Mouse (Mus musculus): Measurements from ENCODE around the gene Mapk12.

Gene Mapk12

DNA sequence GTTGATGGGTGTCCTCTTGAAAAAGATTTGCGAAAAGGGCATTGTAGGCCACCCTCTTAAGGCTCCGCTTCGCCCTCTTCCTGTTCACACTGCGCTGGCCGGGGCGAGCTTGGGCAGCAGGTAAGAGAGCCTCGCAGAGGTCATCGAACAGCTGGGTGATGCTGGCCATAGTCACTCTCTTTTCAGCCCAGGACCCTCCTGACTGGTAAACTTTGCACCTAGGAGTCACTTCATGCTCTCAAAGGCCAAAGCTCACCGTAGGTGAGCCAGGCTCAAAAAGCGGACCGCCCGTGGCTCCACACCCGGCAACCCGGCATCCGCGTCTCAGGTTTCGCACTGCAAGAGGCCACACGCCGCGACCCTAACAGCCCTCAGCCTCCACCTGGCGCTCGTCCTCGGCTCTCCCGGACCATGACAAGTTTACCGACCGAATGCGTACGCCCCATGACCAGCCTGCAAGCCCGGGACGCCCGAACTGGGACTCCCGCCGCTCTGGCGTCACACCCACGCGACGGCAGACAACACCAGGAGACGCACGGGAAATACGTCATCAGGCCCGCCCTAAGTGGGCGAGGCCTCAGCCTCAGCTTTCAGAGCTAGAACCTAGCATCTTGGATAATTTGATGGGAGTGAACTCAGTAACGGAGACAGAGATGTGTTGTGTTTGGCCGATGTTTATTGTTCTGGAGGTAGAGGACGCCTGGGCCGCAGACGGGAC lies 17.7 kb downstream of the Mapk12 start, which contains the start of gene Tubgcp6:
TSS of gene Tubgcp6 (minus strand) at position 464 of the 718 bp plus-strand sequence.
- in situ Hi-C loops (cut with MboI; ENCODE audit: low pct_unique_long_range_greater_than_20kb in 1 of 2, low sequenced_read_pairs in 2 of 2, unreplicated experiment in 1 of 2) = no loop called here

DNA sequence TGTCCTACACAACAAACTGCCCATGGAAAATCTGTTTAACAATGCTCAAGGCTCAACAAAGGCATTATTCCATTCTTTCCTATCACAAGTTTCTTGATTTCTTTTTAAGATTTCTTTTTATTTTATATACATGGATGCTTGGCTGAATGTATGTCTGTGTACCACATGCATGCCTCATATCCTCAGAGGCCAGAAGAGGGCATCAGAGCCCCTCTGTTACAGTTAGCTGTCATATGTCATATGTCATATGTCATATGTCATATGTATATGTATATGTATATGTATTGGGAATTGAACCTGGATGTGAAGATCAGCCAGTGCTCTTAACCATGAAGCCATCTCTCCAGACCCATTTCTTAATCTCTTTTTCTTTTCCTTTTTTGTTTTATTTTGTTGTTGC lies 22.5 kb downstream of the Mapk12 start:
- in situ Hi-C loops (cut with MboI; ENCODE audit: low pct_unique_long_range_greater_than_20kb in 1 of 2, low sequenced_read_pairs in 2 of 2, unreplicated experiment in 1 of 2) = no loop called here

DNA sequence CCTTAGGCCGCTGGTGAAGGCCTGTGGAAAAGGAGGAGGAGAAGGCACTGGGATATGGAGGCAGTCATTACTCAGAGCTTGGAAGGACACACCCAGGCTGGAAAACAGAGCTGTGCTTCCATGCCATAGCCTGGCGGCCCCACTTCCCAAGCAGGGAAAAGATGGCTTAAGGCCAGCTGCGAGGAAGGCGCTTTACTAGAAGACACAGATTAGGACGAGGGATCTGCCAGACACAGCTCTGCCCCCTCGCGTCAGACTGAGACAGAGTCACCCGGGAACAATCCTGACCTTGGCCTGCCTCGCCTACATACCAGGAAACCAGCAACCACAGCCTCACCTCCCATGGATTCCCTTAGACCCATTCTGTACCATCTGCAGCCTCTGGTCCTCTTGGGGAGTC lies 30.4 kb downstream of the Mapk12 start:
- in situ Hi-C loops (cut with MboI; ENCODE audit: low pct_unique_long_range_greater_than_20kb in 1 of 2, low sequenced_read_pairs in 2 of 2, unreplicated experiment in 1 of 2) = no loop called here

DNA sequence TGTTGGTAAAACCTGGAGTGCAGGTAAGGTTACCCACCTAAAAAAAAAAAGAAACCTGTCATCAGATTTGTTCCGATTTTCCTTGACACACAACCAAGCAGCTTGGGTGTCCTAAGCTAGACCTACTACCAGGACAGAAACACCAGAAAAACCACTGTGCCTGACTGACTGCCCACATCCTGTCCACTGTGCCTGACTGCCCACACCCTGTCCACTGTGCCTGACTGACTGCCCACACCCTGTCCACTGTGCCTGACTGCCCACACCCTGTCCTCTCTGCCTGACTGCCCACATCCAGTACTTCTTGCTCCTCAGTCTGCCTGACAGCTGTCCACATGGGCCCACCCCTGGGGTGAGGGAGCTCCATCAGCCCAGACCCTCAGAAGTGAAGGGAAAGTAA lies 33.5 kb downstream of the Mapk12 start:
- in situ Hi-C loops (cut with MboI; ENCODE audit: low pct_unique_long_range_greater_than_20kb in 1 of 2, low sequenced_read_pairs in 2 of 2, unreplicated experiment in 1 of 2) = no loop called here

DNA sequence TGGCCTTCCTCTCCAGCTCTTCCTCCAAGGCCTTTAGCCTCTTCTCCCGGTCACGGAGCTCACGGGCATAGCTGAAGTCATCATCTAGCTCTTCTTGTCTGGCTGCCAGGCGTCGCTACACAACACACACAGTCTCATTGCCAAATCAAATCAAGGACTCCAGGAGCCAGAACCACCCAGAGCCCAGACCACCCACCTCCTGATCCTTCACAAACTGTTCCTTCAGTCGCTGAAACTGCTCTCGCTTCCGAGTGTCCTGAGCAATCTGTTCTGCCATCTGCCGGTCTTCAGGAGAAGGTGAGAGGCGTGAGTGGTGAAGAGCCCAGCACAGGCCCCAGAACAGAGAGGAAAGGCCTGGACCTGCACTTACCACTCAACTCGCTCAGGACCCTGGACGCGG lies 34.4 kb downstream of the Mapk12 start:
- in situ Hi-C loops (cut with MboI; ENCODE audit: low pct_unique_long_range_greater_than_20kb in 1 of 2, low sequenced_read_pairs in 2 of 2, unreplicated experiment in 1 of 2) = no loop called here

DNA sequence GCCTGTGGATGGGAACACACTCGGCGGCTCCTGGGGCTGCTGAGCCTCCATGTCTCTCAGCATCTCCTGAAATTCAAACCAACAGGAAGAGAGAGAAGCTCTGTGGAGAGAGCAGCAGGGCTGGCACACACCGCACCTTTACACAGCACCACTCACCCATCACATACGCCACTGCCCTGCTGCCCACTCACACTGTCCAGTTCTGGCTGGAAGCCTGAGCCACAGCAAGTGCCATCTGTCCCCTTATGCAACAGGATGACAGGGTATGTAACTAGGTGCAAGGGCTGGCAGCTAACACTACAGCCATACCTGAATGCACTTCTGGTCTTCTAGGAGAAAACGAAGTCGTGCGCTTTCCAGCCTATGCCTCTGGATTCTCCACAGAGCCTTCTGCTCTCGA lies 36.1 kb downstream of the Mapk12 start:
- in situ Hi-C loops (cut with MboI; ENCODE audit: low pct_unique_long_range_greater_than_20kb in 1 of 2, low sequenced_read_pairs in 2 of 2, unreplicated experiment in 1 of 2) = no loop called here

DNA sequence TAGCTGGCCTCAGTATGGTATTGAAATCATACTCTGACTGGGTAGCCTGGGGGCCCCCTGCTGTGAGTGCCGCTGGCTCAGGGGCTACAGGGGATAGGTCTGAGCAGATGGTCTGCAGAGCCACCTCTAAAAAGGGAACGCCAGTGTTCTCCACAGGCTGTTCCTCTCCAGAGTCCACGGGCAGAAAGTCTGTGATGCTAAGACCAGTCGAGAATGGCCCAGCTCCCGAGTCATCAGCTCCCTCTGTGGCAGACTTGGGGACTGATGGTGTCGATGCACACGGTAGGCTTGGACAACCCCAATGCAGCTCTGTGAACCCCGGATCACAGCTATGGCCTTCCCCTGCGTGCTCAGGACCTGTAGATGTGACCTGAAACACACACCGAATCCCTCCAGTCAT lies 36.6 kb downstream of the Mapk12 start:
- in situ Hi-C loops (cut with MboI; ENCODE audit: low pct_unique_long_range_greater_than_20kb in 1 of 2, low sequenced_read_pairs in 2 of 2, unreplicated experiment in 1 of 2) = no loop called here

DNA sequence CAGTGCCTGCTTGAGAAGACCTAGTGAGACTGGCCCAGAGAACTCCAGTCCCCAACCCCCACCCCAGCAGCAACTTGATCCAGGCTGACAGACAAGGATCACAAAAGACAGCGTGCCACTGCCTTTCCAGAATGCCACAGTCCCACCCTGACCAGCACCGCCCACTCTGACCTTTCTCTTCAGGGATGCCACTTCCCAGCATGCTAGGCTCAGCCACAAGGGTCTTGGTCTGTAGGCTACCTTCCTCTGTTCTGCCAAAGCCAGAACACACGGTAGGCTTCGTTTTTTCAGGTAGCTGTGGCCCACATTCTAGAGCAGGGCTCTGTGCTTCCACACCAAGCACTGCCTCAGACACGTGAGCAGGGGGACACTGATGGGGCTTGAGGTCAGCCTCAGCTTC lies 37.9 kb downstream of the Mapk12 start:
- in situ Hi-C loops (cut with MboI; ENCODE audit: low pct_unique_long_range_greater_than_20kb in 1 of 2, low sequenced_read_pairs in 2 of 2, unreplicated experiment in 1 of 2) = no loop called here

DNA sequence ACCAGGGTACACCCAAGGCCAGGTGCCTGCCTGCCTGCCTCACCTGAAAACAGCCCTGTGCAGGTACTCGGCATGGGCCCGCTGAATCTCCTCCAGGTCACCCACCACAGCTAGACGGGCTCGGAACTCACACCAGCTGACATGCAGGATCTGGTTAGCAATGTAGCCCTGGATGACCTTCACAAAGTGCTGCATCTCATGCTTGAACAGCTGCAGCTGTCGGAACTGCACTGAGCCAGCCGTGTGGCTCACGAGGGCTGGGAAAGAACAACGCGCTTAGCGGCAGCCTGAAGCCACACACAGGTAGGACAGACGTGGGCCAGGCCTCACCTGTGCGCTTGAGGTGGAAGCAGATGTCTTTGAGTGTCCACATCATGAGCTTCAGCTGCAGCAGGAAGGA lies 39.7 kb downstream of the Mapk12 start:
- in situ Hi-C loops (cut with MboI; ENCODE audit: low pct_unique_long_range_greater_than_20kb in 1 of 2, low sequenced_read_pairs in 2 of 2, unreplicated experiment in 1 of 2) = no loop called here

DNA sequence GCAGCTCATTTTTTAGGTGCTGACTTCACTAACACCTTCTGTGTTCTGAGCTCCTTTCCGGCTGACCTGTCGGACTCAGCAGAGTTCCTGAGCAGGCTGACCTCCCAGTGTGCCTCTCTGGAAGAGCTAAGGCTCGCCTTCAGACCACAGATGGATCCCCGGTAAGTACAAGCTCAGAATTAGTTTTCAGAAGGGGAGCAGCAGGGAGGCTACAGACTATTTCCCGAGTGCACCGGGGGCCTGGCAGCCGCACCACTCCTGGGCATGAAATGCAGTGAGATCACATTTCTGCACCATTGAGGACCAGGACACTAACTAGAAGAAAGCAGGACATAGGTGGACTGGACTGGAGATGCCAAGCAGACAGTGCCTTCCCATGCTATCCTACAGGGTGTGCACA lies 41.9 kb downstream of the Mapk12 start:
- in situ Hi-C loops (cut with MboI; ENCODE audit: low pct_unique_long_range_greater_than_20kb in 1 of 2, low sequenced_read_pairs in 2 of 2, unreplicated experiment in 1 of 2) = no loop called here

DNA sequence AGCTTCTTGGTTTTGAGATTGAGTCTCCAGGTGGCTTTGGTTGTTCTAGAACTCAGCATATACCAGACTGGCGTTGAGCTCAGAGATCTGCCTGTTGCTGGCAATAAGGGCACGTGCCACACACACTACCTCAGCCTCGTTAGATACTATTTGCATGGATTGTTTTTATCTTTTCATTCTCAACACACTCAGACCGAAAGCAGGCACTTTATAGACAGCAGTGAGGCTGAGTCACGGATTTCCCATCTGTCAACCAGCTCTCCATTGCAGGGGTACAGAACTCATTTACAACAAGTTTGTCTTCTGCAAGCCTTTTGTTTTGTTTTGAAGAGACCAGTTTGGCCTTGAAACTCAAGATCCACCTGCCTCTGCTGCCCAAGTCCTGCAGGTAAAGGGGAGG lies 43.1 kb downstream of the Mapk12 start:
- in situ Hi-C loops (cut with MboI; ENCODE audit: low pct_unique_long_range_greater_than_20kb in 1 of 2, low sequenced_read_pairs in 2 of 2, unreplicated experiment in 1 of 2) = no loop called here

DNA sequence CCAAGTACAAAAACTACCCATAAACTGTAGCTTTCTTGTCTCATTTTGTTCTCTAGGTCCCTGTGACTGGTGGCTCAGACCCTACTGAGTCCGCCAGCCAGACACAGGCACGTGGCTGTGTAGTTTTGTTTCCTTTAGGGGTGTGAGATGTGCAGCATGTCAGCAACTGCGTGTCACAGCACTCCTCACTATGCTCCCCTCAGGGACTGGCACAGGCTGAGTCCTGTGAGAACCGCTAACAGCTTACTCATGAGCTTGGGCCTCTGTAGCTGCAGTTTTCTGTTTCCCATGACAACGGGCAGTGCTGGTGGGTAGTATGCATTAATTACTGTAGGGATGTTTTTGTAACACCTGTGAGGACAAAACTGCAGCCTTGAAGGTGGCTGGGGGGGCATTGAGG lies 48.3 kb downstream of the Mapk12 start:
- in situ Hi-C loops (cut with MboI; ENCODE audit: low pct_unique_long_range_greater_than_20kb in 1 of 2, low sequenced_read_pairs in 2 of 2, unreplicated experiment in 1 of 2) = no loop called here

DNA sequence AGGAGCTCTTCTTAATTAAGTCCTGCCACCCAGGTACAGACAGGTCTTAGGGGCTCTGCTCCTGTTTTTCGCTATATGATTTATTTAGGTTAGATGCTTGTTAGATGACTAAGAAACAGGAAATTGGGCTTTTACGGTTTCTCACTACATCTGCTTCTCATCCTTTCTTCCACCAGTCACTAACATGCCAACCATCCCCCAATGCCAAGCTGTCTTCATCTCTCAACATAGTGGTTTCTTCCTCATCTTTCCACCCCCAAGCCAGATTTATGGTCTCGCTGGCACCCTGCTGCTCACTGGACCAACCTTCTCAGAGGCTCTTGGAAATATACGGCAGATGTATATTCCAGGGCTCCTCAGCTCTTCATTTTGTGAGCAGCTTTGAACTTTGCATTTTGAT lies 49.8 kb downstream of the Mapk12 start:
- in situ Hi-C loops (cut with MboI; ENCODE audit: low pct_unique_long_range_greater_than_20kb in 1 of 2, low sequenced_read_pairs in 2 of 2, unreplicated experiment in 1 of 2) = no loop called here

DNA sequence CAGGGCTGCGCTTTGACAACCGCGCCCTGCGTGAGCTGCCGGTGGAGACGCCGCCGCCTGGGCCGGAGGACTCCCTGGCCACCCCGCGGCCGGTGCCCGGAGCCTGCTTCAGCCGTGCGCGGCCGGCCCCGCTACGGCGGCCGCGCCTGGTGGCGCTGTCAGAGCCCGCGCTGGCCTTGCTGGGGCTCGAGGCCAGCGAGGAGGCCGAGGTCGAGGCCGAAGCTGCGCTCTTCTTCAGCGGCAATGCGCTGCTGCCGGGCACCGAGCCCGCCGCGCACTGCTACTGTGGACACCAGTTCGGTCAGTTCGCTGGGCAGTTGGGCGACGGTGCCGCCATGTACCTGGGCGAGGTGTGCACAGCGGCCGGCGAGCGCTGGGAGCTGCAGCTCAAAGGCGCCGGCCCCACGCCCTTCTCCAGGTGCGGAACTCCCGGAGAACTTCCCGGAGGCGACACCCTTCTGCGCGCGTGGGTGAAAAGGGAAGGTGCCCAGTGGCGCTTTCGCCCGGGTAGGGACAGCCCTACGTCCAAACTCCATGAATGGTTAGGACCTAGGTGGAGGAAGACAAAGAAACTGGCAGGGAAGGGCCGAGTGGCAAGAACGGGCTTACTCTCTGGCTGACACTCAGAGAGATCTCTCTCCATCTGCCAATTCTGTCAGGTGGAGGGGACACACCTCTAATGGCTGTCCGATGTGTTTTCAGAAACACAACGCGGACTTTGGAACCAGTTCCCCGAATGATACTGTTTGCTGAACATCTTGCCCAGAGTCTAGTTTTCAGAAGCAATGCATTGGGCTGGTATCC lies 51.1 kb downstream of the Mapk12 start:
- in situ Hi-C loops (cut with MboI; ENCODE audit: low pct_unique_long_range_greater_than_20kb in 1 of 2, low sequenced_read_pairs in 2 of 2, unreplicated experiment in 1 of 2) = no loop called here

DNA sequence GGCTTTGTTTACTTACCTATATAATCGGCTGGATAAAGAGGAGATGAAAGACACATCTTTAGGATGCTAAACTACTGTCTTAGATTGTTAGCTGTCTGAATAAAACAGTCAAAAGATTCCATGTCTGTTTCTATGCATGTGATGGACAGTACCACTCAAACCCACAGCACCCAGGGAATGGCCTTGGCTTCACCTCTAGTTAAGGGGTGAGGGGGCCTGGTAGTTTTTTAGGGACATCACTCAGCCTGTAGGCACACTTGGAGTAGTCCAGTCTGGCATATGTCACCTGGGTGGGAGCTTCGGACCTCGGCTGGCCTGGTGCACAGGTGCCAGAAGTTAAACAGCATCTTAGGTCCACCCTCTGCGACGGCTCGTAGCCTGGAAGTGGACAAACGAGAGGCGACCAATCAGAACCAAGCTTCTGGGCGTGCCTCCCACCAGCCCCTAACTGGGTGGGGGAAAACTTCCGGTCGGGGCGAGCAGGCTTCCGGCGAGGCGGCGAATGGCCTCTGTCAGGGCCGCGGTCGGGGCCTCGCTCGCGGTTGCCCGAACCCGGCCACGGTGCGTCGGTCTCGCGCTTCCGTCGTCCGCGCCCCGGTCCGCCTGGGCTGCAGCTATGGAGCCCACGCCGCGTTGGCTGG lies 51.8 kb downstream of the Mapk12 start, which contains the start of gene Selenoo:
TSS of gene Selenoo (plus strand) at position 478 of the 641 bp plus-strand sequence.
- in situ Hi-C loops (cut with MboI; ENCODE audit: low pct_unique_long_range_greater_than_20kb in 1 of 2, low sequenced_read_pairs in 2 of 2, unreplicated experiment in 1 of 2) = no loop called here

DNA sequence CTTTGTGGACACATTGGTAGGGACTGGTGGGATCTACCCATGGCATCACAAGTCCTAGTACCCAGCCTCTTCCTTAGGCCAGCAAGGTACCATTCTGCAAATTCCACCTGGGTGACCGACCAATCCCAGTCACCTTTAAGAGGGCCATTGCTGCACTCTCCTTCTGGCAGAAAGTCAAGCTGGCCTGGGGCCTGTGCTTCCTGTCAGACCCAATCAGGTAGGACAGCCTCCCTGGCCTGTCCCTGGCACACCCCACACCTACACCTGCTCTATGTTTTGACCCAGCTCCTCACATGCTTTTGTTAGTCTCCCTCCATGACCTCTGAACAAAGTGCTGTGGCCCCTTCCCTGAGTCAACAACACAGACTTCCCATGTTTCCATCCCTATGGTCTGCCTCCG lies 55.7 kb downstream of the Mapk12 start:
- in situ Hi-C loops (cut with MboI; ENCODE audit: low pct_unique_long_range_greater_than_20kb in 1 of 2, low sequenced_read_pairs in 2 of 2, unreplicated experiment in 1 of 2) = no loop called here

DNA sequence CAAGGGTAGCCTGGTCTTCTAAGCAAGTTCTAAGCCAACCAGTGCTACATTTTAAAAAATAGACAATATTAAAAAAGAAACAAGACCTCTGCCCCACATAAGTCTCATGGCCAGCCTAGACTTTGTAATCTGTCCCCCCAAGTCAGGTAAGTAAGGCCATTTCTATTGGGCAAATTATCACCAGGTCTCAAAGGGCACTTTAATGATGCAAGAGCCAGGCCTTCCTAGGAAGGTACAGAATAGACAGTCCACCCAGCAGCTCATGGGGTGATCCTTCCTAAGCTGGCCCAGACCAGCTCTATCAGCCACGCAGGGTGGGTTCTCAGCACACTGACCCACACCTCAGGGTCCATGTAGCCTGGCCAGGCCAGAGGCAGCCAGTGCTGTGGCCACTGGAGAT lies 56.6 kb downstream of the Mapk12 start:
- in situ Hi-C loops (cut with MboI; ENCODE audit: low pct_unique_long_range_greater_than_20kb in 1 of 2, low sequenced_read_pairs in 2 of 2, unreplicated experiment in 1 of 2) = no loop called here
